Comparison of ENCODE assay signal across 9 mouse cellular contexts in genomic region chr11:107919852-107920508, GRCm38 (mm10). TPM values are rescaled to one million over a fixed set of nuclear protein-coding genes. Genes with fewer than 3 reads are reported as not detected.
DNase-seq lines count a peak whose midpoint lies in the region.
"Had no signal": no experiment of that assay in that cellular context is flagged by ENCODE, and none has a peak within 500 bp of the region (broad histone marks: within the 10 kb centered on the region; RNA-seq: fewer than 3 reads in every experiment).

No protein-coding gene starts in this region.

- peak; percentile 52 for DNase-seq in adrenal gland, postnatal 14 days
- DNase-seq in adrenal gland, adult 8-10 months: no peak
- peak; percentile 46 for DNase-seq in layer of hippocampus, adult 11-12 months (ENCODE audit: low spot score)
- no peak for DNase-seq in layer of hippocampus, postnatal 14 days (ENCODE audit: low spot score in 2 of 2)
- DNase-seq in c-Kit-positive CD71-negative TER-119-negative erythroid progenitor cells, embryonic 14.5 days (ENCODE audit: low read depth): peak; percentile 3
- DNase-seq in lung, postnatal 14 days: peak; percentile 9
- DNase-seq in cerebellum, adult 9-10 months: no peak
- DNase-seq in left cerebral cortex, postnatal 4 days: no peak
- DNase-seq: B cell, adult 2 months had no signal

- intact Hi-C loops in left cerebral cortex, postnatal 4 days (cut with DNase I): no loop called here

RNA-seq across cellular contexts. Expression of gene Cacng5, which starts 5.1 kb away (rescaled TPM):
- 0.33 and 0.60 TPM in 2 replicates for total RNA-seq in adrenal gland, postnatal 14 days (2021)
- total RNA-seq in adrenal gland, adult 8-10 months (2022): under 1 TPM; 0.12 to 0.24 (median 0.17) TPM
- 10 to 100 TPM; 20.9 to 24.7 TPM for total RNA-seq in layer of hippocampus, postnatal 14 days (2021)
- 10 to 100 TPM in 1 of 2 experiments, 1 to 10 TPM in 1; 9.7 to 10.7 TPM for total RNA-seq in left cerebral cortex, postnatal 4 days (2021)

Comparison
In these comparisons a context has a peak if more than half of its experiments do, and no peak if none do; other contexts are left out.
1. DNase-seq: peak in adrenal gland, postnatal 14 days (single experiment), layer of hippocampus, adult 11-12 months (single experiment), c-Kit-positive CD71-negative TER-119-negative erythroid progenitor cells, embryonic 14.5 days (single experiment) and lung, postnatal 14 days (single experiment); none in adrenal gland, adult 8-10 months (single experiment), layer of hippocampus, postnatal 14 days (0 of 2), cerebellum, adult 9-10 months (single experiment) and left cerebral cortex, postnatal 4 days (single experiment).